Mouse (Mus musculus) embryonic fibroblast, embryonic 13.5 days (primary cell): ENCODE measurements around the gene Nol12. TPM values are rescaled to one million over a fixed set of nuclear protein-coding genes. Genes with fewer than 3 reads are reported as not detected.

Source experiments
- H3K27ac ChIP-seq: 2 replicates; pipeline ENCODE4 v1.5.1; 2012; ENCODE audit warnings: low read length, control low read depth, inconsistent platforms; ENCODE audit not compliant: insufficient read depth
- H3K4me1 ChIP-seq: 2 replicates; pipeline ENCODE4 v1.6.1; 2011; ENCODE audit warnings: low read length; ENCODE audit not compliant: control insufficient read depth, insufficient read depth
- H3K4me3 ChIP-seq: 2 replicates; pipeline ENCODE4 v1.5.1; 2011; ENCODE audit warnings: mild to moderate bottlenecking, control low read depth, low read length; ENCODE audit not compliant: insufficient read depth
- CTCF ChIP-seq: IDR thresholded peaks from 2 replicates; pipeline ENCODE4 v1.5.1; 2011; ENCODE audit warnings: mild to moderate bottlenecking, control low read depth, low read length, moderate library complexity, borderline replicate concordance; ENCODE audit not compliant: insufficient read depth
- POLR2A ChIP-seq: IDR thresholded peaks from 2 replicates; pipeline ENCODE4 v1.6.1; 2011; ENCODE audit warnings: low read depth, mild to moderate bottlenecking, control low read depth, low read length, moderate library complexity
- polyA plus RNA-seq: library from polyadenylated mRNA; stranded (reverse); fragments of >200 nt; gene quantifications from 2 replicates; pipeline ENCODE4 v1.2.4, GENCODE M21; 2011; ENCODE audit warnings: low read depth; ENCODE audit not compliant: missing spikeins, insufficient read length

Gene Nol12
- polyA plus RNA-seq, 1 experiment = 46.6 TPM

- Histone ChIP-seq H3K27ac (no peak within 1 kb of the TSS), H3K4me1 (0 out of 2 replicates have a peak, but pooled peaks cover 3% of the 10 kb centered on the region), H3K4me3 (peak within 1 kb of the TSS; percentile 37)
- peak; percentile 66 for TF ChIP-seq POLR2A
- TF ChIP-seq CTCF = no peak
Measured at GRCm38 (mm10) chr15:78947657-78948056, 12.9 kb downstream of the Nol12 start, which contains the start of gene Triobp. Triobp (plus strand) TSS chr15:78947724.

- Histone ChIP-seq H3K27ac (no peak overlapping the region), H3K4me1 (0 out of 2 replicates have a peak, but pooled peaks cover 3% of the 10 kb centered on the region), H3K4me3 (peak overlapping the region; percentile 37)
- TF ChIP-seq POLR2A = no peak
- no peak for TF ChIP-seq CTCF
Measured at GRCm38 (mm10) chr15:78948152-78948725, 13.5 kb downstream of the Nol12 start.

- H3K27ac ChIP-seq = no peak overlapping the region
- 0 out of 2 replicates have a peak, but pooled peaks cover 3% of the 10 kb centered on the region for H3K4me1 ChIP-seq
- TF ChIP-seq POLR2A (no peak), CTCF (no peak)
- no peak overlapping the region for H3K4me3 ChIP-seq
Measured at GRCm38 (mm10) chr15:78948883-78949282, 14.2 kb downstream of the Nol12 start.

GRCm38 (mm10) chr15:78955663-78956062 is 20.9 kb downstream of the Nol12 start:
- peaks cover 7% of the 10 kb centered on the region; the same call in 1 of the 2 replicates for H3K4me1 ChIP-seq
- no peak overlapping the region for H3K27ac ChIP-seq
- TF ChIP-seq CTCF (no peak), POLR2A (no peak)
- H3K4me3 ChIP-seq = no peak overlapping the region

GRCm38 (mm10) chr15:78956351-78956750 is 21.6 kb downstream of the Nol12 start:
- TF ChIP-seq POLR2A (no peak), CTCF (no peak)
- peaks cover 7% of the 10 kb centered on the region; the same call in 1 of the 2 replicates for H3K4me1 ChIP-seq
- no peak overlapping the region for H3K27ac ChIP-seq
- no peak overlapping the region for H3K4me3 ChIP-seq

GRCm38 (mm10) chr15:78957021-78957420 is 22.3 kb downstream of the Nol12 start:
- Histone ChIP-seq H3K4me3 (no peak overlapping the region), H3K27ac (no peak overlapping the region), H3K4me1 (peaks cover 7% of the 10 kb centered on the region; the same call in 1 of the 2 replicates)
- TF ChIP-seq POLR2A = no peak
- TF ChIP-seq CTCF = no peak

- Histone ChIP-seq H3K27ac (no peak overlapping the region), H3K4me3 (no peak overlapping the region), H3K4me1 (peaks cover 7% of the 10 kb centered on the region; the same call in 1 of the 2 replicates)
- TF ChIP-seq CTCF (no peak), POLR2A (no peak)
Measured at GRCm38 (mm10) chr15:78959537-78959936, 24.8 kb downstream of the Nol12 start.

GRCm38 (mm10) chr15:78960088-78960487 is 25.4 kb downstream of the Nol12 start:
- no peak for TF ChIP-seq POLR2A
- TF ChIP-seq CTCF = no peak
- Histone ChIP-seq H3K27ac (no peak overlapping the region), H3K4me1 (peaks cover 7% of the 10 kb centered on the region; the same call in 1 of the 2 replicates), H3K4me3 (no peak overlapping the region)

GRCm38 (mm10) chr15:78962885-78963284 is 28.2 kb downstream of the Nol12 start:
- peaks cover 7% of the 10 kb centered on the region; the same call in 1 of the 2 replicates for H3K4me1 ChIP-seq
- no peak overlapping the region for H3K27ac ChIP-seq
- peak; percentile 78; the same call in 1 of the 2 replicates for TF ChIP-seq CTCF
- no peak for TF ChIP-seq POLR2A
- no peak overlapping the region for H3K4me3 ChIP-seq

GRCm38 (mm10) chr15:78971626-78972025 is 36.9 kb downstream of the Nol12 start:
- H3K4me1 ChIP-seq = no peaks in the 10 kb centered on the region
- H3K4me3 ChIP-seq = no peak overlapping the region
- TF ChIP-seq POLR2A (no peak), CTCF (no peak)
- H3K27ac ChIP-seq = no peak overlapping the region
